Mouse (Mus musculus): Measurements from ENCODE around the gene Gnai2. TPM values are rescaled to one million over a fixed set of nuclear protein-coding genes. Genes with fewer than 3 reads are reported as not detected.
"Not testable (repeated sequence)": the region's sequence is repeated elsewhere in the genome, so short reads cannot be mapped to it uniquely, and the experiment has no call there.

Gene Gnai2
- total RNA-seq (2021), result 10 to 100 TPM; 73.2 to 87.6 TPM
- long read RNA-seq, experiment 1, transcript Gnai2-202 (9 exons, 1,777 nt), result minor isoform, 5 of 62 reads
- long read RNA-seq, experiment 1, transcript Gnai2-201 (9 exons, 2,215 nt), result major isoform, 20 of 62 reads
- long read RNA-seq, experiment 1, transcript Gnai2-206 (2 exons, 595 nt), result minor isoform, 11 of 62 reads
- long read RNA-seq, experiment 1, partial matches to known transcripts, result 18 of 62 reads
- long read RNA-seq, experiment 1, other reads (novel, unspliced or antisense), result 8 of 62 reads
- long read RNA-seq, experiment 2, transcript Gnai2-202 (9 exons, 1,777 nt), result minor isoform, 10 of 69 reads
- long read RNA-seq, experiment 2, transcript Gnai2-206 (2 exons, 595 nt), result minor isoform, 10 of 69 reads
- long read RNA-seq, experiment 2, transcript Gnai2-201 (9 exons, 2,215 nt), result major isoform, 34 of 69 reads
- long read RNA-seq, experiment 2, partial matches to known transcripts, result 14 of 69 reads
- long read RNA-seq, experiment 2, other reads (novel, unspliced or antisense), result 1 of 69 reads

DNA sequence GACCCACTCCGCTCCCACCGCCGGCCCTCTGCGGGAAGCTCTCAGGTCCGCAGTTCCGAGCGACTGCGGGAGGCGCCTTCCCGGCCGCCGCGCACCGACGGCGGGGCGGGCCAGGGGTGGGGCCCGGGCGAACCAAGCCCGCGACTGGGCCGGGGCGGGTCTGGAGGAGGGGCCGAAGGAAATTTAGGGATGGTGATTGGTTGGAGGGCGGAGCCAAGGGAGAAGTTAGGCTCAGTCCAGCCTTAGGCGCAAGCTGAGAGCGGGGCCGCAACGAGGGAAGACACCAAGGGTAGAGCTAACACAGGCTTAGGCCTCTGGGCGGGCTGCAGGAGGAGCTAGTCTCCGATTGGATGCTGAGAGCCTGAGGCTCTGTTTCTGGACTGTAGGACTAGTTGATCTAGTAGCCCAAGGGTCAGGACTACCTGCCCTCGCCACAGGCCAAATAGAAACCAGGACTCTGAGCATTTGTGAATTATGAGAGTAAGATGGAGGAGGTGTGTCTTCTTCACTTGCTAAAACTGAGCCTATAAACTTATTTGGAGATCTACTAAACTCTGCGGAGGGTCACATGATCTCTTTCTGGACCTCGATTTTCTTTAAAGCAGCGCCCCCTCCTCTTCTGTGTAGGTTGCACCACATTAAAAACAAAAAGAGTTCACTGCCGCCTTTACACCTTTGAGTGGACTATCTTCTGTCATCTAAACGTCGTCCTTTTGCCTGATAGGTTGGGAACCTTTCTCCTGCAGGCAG, at the start of gene Gnai2:
TSS of gene Gnai2 (minus strand) at position 89 of the 750 bp plus-strand sequence.
- peak; percentile 99 for DNase-seq

DNA sequence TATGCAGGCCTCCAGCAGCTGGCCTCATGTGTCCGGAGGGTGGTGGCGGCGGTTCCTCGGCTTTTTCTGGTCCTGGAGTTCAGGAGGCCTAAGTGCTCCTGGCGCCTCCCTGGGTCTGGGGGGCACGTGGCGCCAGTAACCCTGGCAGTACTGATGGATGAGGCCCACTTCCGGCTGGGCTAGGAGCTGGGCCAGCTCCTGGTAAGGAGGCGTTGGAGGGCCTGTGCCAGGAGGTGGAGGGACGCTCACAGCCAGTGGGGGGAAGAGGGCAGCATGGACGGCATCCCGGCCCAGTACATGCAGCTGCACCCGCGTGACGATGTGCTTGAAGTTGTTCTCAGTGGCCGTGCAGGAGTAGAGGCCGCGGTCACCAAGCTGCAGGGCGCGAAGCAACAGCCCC, 47.2 kb upstream of the Gnai2 start:
- no peak for DNase-seq

DNA sequence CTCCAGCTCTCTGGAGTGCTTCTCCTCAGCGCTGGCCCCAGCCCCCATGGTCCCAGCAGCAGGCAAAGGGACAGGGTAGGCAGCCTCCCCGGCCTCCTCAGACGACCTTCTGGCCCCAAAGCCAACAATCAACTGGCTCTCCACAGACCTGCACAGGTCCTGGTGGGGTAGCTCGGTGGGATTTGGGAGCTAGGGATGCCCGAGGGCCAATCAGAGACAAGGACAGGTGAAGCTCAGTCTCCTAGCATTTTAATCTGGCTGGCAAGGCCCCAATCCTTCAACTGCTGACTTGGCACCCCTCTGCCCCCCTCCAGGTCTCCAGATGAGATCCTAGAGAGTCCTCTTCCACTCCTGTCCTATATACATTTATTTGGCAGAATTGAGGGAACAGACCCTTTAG, 44.3 kb upstream of the Gnai2 start, which contains the start of gene Gnat1:
TSS of gene Gnat1 (minus strand) at position 212 of the 400 bp plus-strand sequence.
- no peak for DNase-seq

DNA sequence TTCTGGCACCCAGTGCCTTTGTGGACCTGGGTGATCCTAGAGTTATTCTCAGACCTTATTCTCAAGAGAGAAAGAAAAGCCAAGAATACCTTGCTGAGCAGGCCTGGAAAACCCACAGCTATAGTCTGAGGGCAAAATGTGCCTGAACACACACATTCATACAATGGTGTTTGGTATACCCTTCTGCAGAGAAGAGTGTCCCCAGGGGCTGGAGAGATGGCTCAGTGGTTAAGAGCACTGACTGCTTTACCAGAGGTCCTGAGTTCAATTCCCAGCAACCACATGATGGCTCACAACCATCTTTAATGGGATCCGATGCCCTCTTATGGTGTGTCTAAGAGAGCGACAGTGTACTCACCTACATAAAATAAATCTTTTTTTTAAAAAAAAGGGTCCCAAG, 43.7 kb upstream of the Gnai2 start:
- no peak for DNase-seq

DNA sequence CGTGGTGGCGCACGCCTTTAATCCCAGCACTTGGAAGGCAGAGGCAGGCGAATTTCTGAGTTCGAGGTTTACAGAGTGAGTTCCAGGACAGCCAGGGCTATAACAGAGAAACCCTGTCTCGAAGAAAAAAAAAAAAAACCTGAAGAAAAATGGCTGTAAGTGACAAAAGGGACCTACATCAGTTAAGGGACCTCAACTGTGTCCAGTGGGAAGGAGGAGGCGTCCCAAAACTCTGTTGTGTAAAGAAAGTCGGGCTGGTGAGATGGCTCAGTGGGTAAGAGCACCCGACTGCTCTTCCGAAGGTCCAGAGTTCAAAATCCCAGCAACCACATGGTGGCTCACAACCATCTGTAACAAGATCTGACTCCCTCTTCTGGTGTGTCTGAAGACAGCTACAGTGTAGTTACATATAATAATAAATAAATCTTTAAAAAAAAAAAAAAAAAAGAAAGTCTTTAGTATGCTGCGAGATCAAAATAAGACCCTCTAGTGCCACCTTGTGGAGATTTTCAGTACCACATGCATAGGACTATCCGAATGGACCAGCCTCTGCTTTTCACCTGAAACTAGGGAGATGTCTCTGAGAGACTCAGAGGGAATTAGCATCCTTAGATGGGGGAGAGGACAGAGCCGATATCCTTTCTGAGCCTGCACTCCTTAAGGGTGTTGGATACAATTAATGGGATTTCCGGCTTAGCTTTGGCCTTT, 42.8 kb upstream of the Gnai2 start:
- not testable (repeated sequence) for DNase-seq

DNA sequence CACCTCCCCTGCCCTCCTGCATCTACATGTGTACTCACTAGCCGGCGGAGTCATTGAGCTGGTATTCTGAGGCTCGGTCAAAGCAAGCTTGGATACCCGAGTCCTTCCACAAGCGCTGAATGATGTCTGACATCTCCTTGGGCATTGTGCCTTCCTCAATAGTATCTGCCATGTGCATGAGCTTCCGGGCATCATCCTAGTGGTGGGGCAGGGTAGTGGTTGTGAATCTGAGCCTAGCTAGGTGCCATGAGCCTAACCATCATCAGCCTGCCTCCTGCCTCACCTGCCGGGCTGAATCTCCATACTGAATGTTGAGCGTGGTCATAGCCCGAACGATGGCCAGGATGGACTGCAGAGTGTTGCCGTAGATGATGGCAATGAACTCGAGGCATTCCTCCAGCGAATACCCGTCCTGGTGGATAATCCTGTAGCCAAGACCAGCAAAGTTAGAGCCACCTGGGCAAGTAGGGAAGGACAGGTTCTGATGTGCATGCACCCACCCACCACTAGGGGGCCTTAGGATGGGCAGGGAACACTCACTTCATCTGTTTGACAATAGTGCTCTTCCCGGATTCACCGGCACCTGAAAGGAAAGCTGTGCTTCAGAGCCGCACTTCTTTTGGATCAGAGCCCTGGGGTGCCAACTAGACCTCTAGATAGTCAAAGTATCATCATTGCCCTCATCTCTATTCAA, 42.1 kb upstream of the Gnai2 start:
- no peak for DNase-seq

DNA sequence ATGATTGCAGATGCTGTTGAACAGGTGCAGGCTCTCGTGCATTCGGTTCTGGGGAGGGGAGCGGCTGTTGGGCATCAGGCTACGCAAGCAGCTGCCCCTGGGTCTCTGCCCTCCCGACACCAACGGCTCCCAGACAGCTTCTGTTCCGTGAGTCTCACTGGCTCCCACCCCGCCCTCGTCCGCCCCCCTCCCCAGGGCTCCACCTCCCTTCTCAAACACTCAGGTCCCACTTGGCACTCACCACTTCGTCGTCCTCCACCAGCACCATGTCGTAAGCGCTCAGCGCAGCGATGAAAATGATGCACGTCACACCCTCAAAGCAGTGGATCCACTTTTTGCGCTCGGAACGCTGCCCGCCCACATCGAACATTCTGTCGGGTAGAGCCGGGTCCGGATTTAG, 41.1 kb upstream of the Gnai2 start:
- no peak for DNase-seq

DNA sequence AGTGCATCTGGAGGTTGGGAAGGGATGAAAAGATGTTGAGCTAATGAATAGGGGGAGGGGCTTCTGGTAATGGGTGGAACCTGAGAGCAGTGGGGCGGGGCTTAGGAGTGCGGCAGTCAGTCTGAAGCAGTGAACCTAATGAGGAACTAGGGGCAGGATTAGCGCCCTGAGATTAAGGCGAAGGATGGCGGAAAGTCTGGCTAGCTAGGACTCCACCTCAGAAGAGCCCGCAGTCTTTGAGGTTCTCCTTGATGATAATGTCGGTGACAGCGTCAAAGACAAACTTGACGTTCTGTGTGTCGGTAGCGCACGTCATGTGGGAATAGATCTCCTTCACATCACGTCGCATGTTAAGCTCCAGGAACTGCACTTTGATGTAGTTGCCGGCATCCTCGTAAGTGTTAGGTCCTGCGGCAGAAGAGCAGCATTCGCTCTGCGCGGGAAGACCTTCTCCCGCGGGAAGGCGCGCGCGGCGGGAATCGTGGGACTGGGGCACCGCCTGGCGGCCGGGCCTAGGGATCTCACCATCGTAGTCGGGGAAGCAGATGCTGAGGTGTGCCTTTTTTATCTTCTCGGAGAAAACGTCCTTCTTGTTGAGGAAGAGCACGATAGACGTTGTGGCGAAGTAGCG, 40.6 kb upstream of the Gnai2 start:
- peak; percentile 58 for DNase-seq

DNA sequence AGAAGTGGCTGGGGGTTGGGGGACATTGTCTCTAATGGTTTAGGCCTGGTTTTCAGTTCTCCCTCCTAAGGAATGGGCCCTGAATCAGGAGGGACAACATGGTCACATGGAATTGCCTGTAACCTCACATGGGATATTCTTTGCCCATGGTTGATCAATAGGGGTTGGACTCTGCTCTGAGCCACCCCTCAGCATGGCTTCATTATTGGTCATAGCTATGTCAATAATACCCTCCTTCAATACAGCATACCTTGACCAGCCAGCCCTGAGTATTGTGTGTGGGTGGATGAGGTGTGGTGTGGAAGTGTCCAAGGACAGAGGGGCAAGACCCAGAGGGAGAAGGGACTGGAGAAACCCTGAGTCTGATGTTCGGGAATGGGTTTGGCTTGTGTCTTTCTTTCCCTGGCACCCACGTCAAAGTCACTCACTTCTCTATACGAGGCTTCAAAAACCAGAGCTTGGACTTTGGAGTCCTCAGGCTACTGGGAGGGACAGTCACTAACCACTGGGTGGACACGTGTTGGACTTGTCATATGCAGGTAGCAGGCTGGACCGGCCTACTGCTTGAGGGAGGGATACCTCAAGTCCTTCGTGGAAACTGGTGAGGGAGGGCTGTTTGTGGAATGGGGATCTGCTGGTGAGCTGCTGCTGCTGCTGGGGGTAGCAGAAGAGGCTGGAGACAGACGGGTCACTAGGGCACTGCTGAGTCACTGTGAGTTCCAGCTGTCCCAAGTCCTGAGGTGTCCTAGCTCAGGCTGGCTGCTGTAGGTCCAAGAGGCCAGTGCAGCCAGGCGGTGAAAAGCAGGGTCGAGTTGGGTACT, 39.7 kb upstream of the Gnai2 start:
- DNase-seq, result no peak

DNA sequence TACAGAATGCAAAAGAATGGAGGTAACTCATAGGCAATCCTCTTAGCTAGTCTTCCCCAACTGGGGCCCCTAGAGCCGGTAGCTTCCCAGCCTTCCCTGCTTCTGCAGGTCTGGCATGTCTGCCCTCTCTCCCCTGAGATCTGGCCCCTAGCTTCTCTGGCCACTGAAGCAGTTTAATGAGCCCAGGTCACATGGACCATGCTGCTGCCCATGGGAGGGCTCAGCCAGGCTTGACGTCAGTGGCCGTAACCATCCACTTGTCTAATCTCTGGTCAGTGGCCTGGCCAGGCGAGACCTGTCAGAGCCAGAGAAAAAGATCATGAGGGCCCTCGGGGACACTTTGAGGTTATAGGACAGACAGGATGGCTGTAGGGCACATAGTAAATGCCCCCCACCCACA, 35.1 kb upstream of the Gnai2 start:
- DNase-seq, result peak; percentile 70

DNA sequence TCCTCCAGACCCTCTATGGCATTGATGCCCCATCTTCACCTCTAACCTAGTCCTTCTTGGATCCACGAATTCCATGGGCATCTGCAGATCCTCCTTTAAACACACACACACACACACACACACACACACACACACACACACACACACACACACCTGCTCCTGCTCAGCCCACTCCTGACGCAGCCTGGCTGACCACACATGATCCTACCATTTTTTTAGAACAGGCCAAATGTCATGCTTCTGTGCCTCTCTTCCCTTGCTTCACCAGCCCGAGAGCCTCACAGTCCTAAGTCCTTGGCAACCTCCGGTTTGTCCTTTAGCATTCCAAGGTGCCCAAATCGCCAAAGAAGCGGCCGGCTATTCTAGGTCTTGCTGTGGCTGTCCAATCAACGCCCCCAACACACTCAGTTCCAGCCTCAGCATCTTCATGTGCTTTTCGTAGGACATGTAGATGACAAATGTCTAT, 34.3 kb upstream of the Gnai2 start, which contains the start of gene Slc38a3:
TSS of gene Slc38a3 (minus strand) at position 51 of the 466 bp plus-strand sequence.
- DNase-seq, result no peak

DNA sequence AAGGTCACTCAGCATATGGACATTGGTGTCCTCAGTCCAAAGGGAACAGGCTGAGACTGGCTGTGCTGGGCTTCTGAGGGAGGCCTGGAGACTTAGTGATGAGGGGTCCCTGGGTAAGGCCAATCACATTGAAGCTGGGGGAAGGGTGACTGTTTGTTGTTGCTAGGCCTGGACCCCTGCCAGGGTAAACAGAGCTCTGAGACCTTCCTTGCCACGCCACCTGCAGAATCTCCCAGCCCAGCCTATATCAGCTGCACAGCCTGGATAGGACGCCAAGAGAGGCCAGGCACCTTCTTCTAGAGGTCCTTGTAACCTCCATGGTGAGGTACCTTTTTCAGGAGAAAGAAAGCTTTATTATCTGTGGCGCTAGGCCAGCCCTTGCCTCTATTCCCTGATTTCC, 33.7 kb upstream of the Gnai2 start:
- no peak for DNase-seq

DNA sequence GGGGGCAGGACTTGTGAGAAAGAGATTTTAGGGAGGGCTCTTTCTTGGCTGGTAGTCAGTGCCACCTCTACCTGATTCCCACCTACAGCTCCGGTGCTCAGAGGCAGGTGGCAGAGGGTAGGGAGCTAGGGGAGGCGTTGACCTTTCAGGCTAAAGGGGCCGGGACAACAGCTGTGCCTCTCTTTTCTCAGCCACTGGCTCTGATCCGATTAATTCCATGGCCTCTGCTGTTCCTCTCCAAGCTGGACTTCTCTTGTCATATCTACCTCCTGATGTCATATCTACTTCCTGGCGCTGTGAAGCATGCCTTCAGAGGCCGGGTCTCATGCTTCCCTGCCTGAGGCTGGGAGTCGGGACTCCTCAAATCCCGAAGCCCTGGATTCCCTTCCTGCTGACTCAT, 32.8 kb upstream of the Gnai2 start:
- DNase-seq, result no peak

DNA sequence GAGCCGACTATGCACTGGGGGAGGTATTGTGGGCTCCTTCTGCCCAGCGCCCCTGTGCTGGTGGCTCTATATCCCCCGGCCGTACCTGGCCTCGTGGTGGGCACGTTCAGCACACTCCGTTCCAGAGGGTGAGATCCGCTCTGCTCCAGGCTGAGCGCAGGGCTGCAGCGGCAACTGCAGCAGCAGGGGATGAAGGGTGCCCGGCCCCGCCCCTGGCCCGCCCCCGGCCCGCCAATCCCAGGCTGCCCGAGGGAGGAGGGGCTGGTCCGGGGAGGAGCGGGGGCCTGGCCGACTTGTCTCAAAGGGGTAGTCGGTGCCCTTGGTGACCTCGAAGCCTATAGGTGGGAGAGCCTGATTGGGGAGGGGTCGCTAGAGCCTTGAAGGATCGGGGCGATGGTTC, 32.1 kb upstream of the Gnai2 start:
- DNase-seq, result peak; percentile 87

DNA sequence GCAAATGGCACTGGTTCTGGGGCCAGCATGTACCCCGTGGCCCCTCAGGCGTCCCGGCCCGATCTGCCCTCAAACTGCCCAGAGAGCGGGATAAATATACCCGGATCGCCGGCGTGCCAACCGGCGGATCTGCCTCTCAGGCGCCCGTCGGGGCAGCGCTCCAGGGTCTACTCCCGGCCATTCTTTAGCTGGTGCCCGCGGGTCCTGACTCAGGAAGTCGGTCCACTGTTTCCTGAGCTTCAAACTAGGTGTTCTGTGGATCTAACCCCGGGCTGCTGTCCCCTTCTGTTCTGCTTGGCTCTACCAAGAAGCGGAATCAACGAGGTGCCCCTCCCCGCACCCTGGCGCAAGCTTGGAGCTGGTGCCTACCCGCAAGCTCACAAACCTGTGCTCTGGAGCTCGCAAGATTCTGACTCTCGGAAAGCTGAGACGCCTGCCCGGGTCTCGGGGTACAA, 31.6 kb upstream of the Gnai2 start:
- peak; percentile 85 for DNase-seq

DNA sequence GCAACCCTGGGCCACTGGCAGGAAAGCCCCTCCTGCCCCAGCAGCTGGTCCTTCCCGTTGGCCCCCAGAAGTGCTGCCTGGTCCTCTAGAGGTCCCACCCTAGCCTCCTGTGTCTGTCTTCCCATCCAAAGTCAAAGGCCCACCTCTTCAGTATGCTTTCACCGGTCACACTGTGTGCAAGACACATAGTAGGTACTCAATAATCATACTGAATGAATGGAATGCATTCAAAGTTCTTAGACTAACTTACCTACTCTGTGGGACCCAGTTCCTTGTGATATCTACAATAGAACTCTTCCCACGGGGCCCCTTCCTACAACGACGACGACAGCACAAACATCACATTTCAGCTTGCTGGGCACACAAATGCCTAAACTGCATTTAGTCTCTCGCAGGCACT, 30.1 kb upstream of the Gnai2 start:
- DNase-seq, result no peak

DNA sequence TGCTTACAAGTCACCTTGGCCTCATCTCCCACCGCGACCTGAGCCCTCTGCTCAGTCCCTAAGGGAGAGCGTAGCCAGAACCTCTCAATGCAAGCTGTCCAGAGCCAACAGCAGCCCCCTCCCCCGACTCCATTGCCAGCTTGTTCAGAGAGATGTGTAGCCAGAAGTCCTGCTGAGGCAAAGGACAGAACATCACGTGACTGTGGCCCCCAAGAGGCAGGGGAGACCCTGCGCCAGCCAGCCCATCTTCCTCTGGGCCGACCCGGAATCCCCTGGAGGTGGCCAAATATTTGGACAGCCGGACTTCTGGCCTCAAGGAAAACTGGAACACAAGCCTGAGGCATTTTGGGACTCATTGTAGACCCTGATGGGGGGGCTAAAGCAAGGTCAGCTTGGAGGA, 28.4 kb upstream of the Gnai2 start:
- DNase-seq, result no peak

DNA sequence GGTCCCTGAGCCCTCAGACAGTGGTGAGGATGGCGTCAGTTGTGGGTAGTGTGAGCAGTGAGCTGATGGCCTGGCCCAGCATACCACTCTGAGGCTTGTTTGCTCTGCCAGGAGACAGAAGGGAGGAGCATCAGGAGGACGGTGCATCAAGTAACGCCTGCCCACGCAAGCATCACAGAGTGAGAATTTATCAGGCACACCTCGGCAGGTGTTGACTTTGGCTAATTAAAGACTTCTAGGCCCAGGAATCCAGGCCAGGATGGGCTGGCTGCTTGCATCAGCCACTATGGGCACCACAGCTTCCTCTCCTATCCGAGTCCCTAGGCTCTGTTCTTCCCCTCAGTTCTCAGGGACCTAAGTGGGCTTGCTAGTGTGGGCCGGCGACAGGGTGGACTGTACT, 27.2 kb upstream of the Gnai2 start:
- DNase-seq, result no peak

DNA sequence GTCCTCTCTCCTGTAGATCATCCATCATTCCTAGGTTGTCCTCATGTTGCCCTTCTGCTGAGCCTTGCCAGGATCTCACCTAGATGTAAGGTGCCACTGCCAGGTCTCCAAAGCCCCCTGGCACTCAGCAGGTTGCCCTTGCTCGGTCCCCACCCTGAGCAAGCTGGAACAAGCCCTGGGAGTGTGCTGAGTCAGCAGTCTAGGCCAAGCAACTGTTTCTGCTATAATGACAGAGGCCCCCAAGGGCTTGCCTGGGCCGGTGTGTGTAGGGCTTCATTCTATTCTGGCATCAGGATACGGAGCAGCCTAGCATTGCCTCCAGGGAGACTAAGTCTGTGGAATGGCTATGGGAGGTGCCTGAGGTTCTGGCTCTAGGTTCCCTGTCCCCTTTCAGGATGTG, 25.6 kb upstream of the Gnai2 start:
- DNase-seq, result no peak

DNA sequence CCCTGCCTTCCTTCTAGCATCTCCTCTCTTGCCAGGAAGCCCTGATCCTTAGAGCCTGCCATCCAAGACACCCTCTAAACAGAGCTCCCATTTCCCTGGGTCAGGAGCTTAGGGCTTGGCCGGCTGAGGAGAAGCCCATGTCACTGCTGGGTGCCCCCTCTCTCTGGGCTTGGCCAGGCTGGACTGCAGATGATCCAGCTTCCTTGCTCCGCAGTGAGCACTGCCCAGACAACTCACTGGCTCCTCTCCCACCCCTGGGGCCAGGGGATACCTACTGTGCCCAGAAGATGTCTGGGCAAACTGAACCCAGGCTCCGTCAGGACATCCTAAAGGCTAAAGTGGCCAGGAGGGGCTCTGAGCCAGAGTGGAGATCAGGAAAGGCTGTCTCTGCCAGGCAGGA, 24.8 kb upstream of the Gnai2 start:
- peak; percentile 57 for DNase-seq
